Mouse (Mus musculus) heart, postnatal 10 days (tissue): ENCODE measurements around the gene Heyl. TPM values are rescaled to one million over a fixed set of nuclear protein-coding genes. Genes with fewer than 3 reads are reported as not detected.
A peak's percentile ranks its signal among the peaks of the same experiment; 100 is the strongest.
"Not testable (repeated sequence)": the region's sequence is repeated elsewhere in the genome, so short reads cannot be mapped to it uniquely, and the experiment has no call there.

Experiments
- DNase-seq, 2 experiments: peaks; one replicate each; pipeline ENCODE4 v3.0.0; 2021
- intact Hi-C: fragments of 180-260 bp; cut with DNase I; formaldehyde crosslinking; loops from one replicate; pipeline ENCODE4 v1.15.1; 2025
- total RNA-seq, 2 experiments: library from RNA; stranded (reverse); gene quantifications; 2 replicates each; pipeline ENCODE4 v1.2.3; 2021

Heyl gene
- total RNA-seq, 2 experiments from 2014 or later, result 31.6 to 34.3 TPM

DNA sequence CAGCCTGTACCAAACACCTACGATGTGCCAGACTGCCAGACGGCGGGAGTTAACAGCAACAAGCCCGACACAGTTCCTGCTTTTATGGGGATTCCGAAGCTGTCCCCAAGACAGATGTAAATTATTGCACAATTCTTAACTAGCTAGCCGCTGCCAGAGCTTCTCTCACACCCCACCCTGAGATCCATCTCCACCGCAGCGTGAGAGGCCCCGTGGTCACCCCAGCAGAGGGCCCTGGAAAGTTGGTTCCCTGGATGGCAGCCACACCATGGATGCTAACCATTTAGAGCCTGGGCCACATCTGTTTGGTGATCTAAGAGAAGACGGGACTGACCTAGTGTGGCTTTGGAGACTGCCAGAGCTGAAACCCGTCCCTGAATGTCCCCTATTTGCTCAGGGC is 4.2 kb upstream of the Heyl start:
- DNase-seq, result peak; percentile 53 to 57
- intact Hi-C loops, result no loop called here

DNA sequence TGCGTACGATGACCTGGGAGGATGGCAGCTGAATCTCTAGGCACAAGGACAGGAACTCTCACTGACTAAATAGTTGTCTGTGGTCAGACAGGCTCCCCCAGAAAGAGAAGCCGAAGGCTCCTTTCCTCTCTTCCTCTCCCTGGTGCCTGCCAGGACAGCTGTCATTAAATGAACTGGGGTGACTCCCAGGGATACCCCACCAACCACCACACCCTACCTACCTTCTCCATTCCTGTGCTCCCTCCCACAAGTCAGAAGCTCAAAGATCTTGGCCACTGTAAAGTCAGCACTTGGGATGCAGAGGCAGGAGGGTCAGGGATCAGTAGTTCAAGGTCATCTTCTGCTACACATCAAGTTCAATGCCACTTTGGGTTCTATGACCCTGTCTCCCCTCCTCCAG is 515 bp upstream of the Heyl start:
- intact Hi-C loops, result no loop called here
- DNase-seq, result no peak

DNA sequence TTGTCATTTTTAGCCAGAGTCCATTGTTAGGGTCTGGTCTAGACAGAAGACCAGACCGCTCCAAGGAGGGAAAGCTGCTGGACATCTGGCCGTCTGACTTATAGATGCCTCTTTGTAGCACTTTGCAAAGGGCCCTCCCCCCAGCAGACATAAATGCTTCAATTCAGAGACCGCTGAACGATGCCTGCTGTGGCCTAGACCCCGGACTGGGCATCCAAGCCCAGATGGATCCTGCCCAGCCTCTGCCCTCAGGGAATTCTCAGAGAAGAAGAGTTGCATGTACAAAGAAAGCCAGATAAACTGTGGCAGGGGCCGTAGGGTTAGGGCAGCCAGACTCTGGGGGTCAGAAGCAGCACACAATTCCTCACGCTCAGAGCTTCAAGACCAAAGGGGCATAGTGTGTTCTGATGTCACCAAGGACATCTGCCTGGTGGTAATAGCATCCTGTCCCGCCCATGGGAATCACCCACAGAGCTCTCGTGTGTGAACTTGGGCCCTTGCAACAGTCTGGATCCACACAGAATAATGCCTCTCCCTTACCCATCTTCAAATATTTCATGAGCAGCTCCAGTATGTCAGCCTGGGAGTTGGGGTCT is 2.6 kb downstream of the Heyl start:
- intact Hi-C loops, result no loop called here
- no peak for DNase-seq

DNA sequence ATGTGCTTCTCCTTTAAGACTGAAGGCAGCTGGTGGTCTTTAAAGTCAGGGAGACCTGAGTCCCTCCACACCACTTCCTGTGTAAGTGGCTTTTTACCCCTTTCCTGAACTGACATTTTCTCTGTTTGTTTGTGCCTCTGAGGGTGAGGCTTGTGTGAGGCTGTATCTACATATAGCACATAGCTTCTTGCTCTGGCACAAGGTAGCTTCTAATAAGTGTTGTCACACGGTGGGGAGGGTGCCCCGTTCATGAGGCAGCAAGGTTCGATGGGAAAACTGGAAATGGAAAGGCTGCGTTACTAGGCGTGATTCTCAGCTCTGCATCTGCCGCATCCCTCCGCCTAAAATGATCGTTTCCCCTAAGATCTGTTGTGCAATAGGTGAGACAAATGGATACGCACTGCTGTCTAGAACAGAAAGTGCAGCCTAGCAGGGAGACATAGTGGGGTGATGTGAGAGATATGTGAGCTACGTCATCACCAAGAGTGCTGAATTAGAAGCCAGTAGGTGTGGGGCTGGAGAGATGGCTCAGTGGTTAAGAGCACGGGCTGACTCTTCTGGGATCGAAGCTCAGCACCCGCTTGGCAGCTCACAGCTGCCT is 3.2 kb downstream of the Heyl start:
- intact Hi-C loops, result no loop called here
- no peak for DNase-seq

DNA sequence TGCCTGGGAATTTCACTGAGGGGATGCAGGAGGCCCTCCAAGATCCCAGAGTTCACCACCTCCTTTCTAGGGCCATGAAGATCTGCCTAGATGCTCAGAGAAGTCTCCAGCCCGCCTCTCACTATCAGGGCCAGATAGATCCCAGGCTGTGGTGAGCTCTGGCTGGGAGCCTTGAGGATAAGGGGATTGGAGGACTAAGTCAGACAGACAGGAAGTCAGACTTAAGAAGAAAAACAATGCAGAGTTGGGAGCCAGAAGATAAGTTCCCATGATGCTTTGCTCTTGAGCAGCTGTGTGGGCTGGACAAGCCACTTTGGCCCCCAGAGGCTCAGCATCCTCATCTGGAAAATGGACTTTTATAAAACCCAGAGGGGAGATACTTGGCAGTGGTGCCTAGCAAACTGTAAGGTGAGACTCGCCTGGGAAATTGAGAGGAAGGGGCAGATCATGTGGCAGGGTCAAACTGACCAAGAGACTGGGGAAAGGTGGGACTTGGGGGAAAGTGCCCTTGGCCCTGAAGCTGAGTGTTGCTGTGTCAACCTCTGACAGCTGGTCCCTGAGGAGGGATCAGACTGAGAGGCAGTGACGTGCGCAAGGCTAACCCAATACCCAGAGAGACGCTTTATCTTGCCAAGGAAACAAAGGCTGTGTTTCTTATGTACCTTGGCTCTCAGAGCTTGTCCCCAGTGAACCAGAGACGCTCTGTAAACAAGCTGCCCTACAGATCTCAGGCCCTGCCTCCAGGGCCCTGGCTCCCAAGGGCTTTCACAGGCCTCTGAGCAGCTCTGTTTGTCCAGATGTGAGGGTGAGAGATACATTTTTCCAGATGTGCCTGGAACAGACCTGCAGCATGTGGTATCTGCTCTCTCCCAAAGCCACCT is 4.3 kb downstream of the Heyl start:
- intact Hi-C loops, result no loop called here
- DNase-seq, result peak; percentile 77

DNA sequence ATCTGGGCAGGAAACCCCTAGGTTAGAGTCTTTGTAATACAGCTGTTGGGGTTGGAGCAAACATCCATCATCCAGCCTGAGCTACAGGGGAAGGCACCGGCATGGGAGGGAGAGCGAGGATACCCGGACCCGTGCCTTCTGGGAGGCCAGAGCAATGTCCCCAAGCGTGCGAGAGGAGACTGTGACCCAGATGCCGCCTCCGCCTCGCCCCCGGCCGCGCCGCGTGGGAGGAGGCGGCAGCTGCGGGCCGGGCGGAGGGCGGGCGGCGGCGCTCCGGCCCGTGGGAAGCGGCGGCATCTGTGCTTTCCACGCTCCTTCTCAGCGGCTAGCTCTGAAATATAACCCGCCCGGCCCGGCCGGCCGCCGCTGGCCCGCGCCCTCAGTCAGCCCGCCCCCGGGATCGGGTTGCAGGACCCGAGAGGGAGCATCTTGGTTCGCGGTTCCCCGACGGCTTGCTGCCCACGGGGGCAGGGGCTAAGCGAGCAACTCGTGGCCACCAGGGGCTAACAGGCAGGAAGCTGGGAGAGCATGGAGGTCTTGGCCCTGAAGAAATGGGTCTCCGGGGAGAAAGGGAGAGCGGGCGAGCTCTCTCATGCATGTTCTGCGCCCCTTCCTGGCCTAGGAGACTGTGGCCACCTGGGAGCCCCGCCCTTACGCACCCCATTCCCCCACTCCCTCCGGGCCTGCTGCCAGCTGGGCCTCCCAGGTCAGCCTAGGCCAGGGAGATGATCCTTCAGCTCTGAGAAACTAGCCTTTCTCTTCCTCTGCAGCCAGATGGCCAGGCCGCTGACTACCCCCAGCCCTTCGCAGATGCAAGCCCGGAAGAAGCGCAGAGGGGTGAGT is 6.2 kb downstream of the Heyl start:
- DNase-seq, result peak; percentile 79 to 84
- intact Hi-C loops, result no loop called here

DNA sequence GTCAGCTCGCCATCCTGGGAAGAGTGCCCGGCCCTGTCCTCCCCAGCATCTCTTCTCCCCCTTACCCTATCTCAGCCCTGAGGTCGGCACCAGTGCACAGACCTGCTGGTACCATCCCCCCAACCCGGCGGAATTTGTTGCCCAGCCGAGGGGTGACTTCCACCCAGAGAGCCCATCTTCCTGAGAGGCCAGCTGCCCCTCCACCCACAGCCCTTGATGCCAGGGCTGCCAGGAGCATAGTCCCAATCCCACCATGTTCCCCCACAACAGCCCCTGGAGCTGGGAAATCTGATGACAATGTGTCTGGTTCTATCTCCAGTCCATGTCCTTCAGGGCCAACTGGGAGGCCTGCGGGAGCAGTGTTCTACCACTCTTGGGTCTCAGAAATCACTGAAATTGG is 12.9 kb downstream of the Heyl start:
- DNase-seq, result peak in 1 of 2 experiments; percentile 17
- intact Hi-C loops, result no loop called here

DNA sequence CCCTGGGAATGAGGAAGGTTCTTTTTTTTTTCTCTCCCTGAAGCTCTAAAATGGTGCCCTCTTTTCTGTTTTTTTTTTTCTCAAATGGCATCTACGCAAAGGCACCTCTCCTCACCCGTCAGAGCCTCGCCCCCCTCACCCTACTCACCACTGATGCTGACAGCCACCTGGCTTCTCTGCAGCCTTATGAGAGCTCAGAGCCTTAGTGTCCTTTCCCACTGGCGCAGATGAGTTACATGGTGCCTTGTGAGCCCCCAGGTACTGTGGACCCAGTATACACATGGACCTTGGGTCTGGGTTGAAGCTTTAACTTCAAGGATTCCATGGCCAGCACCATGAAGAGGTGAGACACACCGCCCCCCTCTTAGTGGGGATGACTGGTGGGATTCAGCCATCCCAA is 13.3 kb downstream of the Heyl start:
- intact Hi-C loops, result no loop called here

DNA sequence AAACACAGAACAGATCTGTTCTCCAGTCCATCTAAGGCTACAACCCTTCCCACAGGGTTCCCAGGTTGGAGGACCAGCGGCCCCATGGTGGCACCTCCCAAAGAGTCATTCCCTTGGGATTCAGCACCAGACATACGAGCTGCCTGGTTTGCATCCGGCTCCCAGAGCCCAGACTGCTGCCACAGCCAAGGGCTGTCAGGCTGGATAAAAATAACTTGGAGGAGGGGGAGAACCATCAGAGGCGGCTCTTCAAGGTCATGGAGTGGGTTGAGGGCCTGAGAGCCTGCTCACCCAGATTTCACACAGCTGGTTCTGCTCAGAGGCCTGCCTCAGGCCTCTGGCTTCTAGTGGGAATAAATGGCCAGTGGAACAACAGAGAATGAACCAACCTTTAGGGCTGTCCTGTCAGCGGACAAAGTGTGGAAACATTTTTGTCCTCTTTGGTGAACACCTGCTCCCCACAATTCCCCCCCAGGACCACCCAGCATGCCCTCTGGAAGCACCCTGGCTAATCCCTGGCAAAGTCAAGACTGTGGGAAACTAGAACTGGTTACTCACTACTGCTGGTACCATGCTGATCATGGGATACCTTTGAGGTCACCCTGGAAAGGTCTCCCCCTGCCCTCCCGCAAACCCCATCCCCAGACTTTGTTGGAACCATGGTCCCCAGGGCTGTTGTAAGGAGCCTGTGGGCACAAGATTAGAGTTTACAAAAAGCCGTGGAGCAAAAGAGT is 14.0 kb downstream of the Heyl start:
- intact Hi-C loops, result no loop called here
- peak; percentile 79 to 81 for DNase-seq

More for the DNA sequence above, 13.3 kb downstream of the Heyl start:
- DNase-seq, result no peak

DNA sequence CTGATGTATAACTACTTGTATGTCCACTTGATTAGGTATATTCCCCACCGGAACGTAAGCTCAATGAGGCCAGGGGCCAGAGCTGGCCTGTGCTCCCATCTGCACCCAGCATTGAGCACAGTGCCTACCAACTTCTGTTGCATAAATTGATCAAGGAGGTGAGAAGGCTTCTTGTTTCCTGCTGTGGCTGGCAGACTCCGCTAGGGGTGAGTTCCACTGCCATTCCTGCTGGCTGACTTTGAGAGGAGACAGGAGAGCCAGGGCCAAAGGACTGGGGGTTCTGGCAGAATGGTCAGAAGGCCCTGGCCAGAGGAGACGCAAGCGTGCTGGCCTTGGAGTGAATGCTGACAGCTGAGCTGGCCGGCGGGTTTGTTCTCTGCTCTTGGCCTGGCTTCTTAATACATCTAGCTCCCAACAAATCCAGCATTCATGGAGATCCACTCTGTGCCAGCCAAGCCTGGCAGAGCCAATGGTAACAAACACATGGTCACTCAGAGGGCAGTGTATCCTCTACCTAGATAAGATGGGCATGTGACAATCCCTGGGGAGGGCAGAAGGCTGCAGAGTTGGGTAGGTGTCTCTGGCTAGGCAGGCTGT is 15.7 kb downstream of the Heyl start:
- DNase-seq, result peak; percentile 91 to 92
- intact Hi-C loops, result no loop called here

DNA sequence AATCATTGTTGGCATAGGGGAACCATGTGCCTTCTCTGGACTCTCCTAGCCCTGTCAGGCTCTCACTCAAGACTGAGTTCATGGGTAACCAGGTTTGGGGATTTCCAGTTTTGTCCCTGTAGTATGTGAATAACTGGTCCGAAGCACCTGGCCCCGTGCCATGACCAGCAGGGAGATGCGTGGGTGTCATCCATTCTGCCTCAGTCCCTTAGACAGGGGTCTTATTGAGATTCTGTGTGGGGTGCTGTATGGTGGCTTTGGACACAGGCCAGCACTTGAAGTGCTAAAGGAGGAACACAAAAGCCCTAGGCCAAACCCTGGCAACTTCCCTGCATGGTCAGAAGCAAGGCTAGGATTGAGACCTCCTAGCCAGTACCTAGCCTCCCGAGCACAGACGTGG is 18.9 kb downstream of the Heyl start:
- peak in 1 of 2 experiments; percentile 47 for DNase-seq
- intact Hi-C loops, result no loop called here

DNA sequence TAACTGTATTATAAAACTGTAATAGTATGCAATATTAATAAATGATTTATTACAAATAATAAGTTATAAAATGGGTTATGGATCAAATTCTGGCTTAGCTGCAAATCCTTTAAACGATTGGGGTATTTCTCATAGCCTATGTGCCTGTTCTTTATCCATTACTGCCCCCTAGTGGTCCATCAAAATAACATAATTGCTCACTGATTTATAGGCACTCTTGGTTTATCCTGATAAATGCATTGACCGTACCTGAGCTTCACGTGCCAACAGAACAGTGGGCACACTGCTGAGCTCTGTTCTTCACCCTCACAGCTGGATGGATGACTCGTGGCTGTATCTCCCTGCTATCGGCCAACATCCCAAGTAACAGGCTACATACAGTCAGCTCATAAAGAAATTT is 21.3 kb downstream of the Heyl start:
- peak; percentile 36 to 66 for DNase-seq
- intact Hi-C loops, result loop anchor here (1.0 kb wide), 2 partner anchors 35 to 99 kb away; no protein-coding TSS in a partner anchor

DNA sequence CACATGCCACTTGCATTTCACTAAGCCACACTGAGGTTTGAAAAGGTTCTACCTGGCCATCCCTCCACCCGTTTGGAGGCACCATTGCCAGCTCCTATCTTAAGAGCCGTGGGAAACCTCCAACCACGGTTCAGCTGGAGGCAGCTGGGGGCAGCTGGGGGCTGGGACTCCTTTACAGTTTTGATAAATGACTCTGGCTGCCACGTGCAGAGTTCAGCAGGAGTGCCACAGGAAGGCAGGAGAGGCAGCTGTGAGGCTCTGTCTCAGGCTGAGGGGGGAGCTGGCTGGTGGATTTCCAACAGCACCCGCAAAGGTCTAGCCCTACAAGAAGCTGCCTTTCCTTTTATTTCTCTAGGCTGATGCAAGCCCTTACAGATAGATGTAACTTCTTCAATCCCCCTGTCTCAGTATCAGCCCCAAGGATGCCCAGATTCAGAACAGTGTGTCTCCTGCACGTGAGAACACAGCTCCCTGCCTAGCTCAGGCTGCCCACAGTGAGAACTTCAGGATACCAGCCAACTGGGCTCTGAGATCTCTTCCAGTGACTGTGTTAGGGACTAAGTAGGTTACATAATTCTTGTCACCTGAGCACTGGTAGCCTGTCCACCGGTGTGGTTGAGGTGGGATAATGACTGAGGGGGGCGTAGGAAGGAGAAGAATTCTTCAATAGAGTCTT is 26.9 kb downstream of the Heyl start:
- peak; percentile 31 to 43 for DNase-seq
- intact Hi-C loops, result no loop called here

DNA sequence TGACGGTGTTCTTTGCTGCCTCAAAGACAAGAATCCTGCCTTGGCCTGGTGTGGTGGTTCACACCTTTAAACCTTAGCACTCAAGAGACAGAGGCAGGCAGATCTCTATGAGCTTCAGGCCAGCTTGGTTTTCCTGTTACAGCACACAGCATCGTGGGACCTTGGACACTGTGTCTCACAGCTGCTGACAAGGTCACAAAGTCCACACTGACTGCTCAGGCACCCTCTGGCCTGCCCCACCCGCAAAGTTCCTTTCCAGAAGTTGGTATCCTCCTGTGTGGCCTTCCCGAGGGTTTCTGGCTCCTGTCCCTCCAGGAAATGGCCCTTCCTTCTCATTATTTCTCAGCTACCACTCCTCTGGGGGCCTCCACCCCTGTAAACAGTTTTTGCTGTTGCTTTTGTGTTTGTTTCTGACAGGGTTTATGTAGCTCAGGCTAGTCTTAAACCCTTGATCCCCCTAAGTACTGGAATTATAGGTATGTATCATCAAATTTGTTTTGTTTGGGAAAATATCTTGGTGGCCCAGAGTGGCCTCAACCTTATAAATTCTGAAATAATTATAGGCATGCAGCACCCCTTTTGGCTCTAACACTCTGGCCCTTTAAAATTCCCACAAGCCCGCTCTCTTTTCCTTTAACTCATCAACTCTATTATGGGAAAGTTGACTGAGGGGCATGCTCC is 28.5 kb downstream of the Heyl start, which contains the start of gene Pabpc4:
TSS of gene Pabpc4 (plus strand) at position 631 of the 681 bp plus-strand sequence.
- intact Hi-C loops, result no loop called here
- DNase-seq, result no peak

DNA sequence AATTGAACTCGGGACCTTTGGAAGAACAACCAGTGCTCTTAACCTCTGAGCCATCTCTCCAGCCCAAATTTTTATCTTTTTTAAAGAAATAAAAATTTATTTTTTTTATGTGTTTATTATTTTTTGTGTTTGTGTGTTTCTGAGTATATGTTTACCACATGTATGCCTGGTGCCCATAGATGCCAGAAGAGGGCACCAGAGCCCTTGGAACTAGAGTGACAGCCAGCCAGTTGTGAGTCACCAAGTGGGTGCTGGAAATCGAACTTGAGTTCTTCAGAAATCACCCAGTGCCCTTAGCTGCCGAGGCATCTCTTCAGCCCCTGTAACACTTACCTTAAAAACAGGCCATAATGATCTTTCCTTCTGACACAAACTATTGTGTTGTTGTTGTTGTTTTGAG is 37.7 kb downstream of the Heyl start:
- no peak for DNase-seq
- intact Hi-C loops, result no loop called here

DNA sequence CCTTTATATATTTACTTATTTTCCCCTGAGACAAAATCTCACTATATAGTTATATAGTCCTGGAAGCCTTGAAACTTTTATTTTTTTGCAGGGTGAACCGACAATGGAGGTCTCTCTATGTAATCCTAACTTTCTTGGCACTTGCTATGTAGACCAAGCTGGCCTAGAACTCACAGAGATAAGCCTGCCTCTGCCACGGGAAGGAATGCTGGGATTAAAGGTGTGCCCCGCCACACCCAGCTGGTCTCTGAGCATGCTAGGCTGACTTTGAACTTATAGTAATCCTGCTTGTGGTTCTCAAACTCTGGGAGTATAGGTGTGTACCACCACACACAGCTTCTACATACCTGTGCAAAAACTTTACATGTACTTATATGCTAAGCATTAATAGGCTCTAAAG is 46.8 kb downstream of the Heyl start:
- intact Hi-C loops, result no loop called here
- no peak for DNase-seq

DNA sequence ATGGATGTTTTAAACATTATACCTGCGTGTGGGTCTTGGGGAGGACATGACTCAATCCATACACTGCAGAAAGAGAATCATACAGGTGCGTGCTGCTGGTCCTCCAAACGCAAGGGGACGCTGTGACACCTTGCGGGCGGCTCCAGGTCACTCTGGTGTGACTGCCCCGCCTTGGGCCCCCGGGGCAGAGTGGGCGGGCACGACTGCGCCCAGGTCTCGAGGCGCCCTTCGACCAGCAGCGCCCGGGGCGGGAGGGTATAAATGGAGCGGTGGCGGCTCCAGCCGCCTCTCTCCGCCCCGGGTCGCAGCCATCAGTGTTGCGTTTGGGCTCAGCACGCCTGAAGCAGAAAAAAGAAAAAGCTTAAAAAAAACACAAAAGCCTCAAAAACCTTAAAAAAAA is 49.1 kb downstream of the Heyl start:
- peak; percentile 94 for DNase-seq
- intact Hi-C loops, result no loop called here

DNA sequence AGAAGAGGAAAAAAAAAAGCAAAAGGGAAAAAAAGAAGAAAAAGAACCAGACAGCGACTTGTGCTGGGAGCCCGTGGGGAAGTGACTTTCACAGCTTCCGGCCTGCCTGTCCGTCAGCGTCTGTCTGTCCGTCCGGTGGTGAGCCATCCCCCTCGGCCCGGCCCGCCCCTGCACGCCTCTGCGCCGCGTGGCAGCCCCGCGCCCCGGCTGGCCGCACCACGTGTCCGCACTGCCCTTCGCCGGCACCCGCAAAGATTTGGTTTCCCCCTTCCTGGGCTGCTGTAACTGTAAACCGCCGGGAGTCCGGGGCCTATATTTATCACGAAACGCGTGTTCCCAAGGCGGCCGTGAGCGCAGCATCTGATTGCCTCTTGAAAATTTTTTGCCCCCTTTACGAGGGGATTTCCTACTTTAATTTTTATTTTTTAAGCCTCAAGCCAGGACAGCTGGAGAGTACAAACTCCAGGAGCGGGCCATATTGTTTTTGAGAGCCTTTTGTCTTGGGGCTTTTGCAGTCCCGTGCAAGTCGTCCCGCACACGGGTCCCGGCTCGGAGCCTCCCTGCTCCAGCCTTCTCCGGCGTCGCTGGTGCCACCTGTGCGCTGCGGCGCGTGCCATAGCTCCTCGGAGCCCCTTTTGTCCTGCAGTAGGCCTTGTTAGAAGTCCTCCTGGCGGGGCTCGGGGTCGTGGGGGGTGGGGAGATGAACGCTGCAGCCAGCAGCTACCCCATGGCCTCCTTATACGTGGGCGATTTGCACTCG is 49.7 kb downstream of the Heyl start:
- intact Hi-C loops, result not testable (repeated sequence)
- peak; percentile 56 to 58 for DNase-seq
